Mouse (Mus musculus): ENCODE results near the gene Cd69. TPM values are rescaled to one million over a fixed set of nuclear protein-coding genes. Genes with fewer than 3 reads are reported as not detected.

Cd69 gene
- polyA plus RNA-seq (2016; fragmentation: Nextera tagmentation; extraction: Ambion mirVana): not detected in 2 replicates

GRCm38 (mm10) chr6:129275220-129275619 is at the start of gene Cd69:
Gene Cd69, minus strand, starts transcription at chr6:129275436.
- no peaks in the 10 kb centered on the region for H3K9me3 ChIP-seq (replicated peaks)
- WGBS: 73% methylated on average over 9 of the region's 9 CpGs
- no peaks in the 10 kb centered on the region for H3K4me1 ChIP-seq (replicated peaks)
- no peak within 1 kb of the TSS for H3K9ac ChIP-seq
- no peaks in the 10 kb centered on the region for H3K27me3 ChIP-seq (replicated peaks)
- no peak within 1 kb of the TSS for H3K4me3 ChIP-seq
- no peak within 1 kb of the TSS for H3K4me2 ChIP-seq
- no peaks in the 10 kb centered on the region for H3K36me3 ChIP-seq
- H3K27ac ChIP-seq (ENCODE audit: poor library complexity, severe bottlenecking): no peak within 1 kb of the TSS
- no peak for ATAC-seq (ENCODE audit: insufficient number of reproducible peaks, low FRiP score)

- no peaks in the 10 kb centered on the region for H3K27me3 ChIP-seq (replicated peaks)
- H3K4me1 ChIP-seq (replicated peaks): no peaks in the 10 kb centered on the region
- no peak overlapping the region for H3K4me3 ChIP-seq
- WGBS: 70% methylated on average over 4 of the region's 4 CpGs
- H3K27ac ChIP-seq (ENCODE audit: poor library complexity, severe bottlenecking): no peak overlapping the region
- no peak for ATAC-seq (ENCODE audit: insufficient number of reproducible peaks, low FRiP score)
- H3K36me3 ChIP-seq: no peaks in the 10 kb centered on the region
- no peaks in the 10 kb centered on the region for H3K9me3 ChIP-seq (replicated peaks)
- H3K9ac ChIP-seq: no peak overlapping the region
- no peak overlapping the region for H3K4me2 ChIP-seq
These were observed 44.1 kb upstream of the Cd69 start for GRCm38 (mm10) chr6:129319331-129319730.

- WGBS: 36% methylated on average over 1 of the region's 1 CpGs
- H3K36me3 ChIP-seq: no peaks in the 10 kb centered on the region
- H3K4me2 ChIP-seq: no peak overlapping the region
- no peak overlapping the region for H3K9ac ChIP-seq
- no peaks in the 10 kb centered on the region for H3K27me3 ChIP-seq (replicated peaks)
- no peak overlapping the region for H3K27ac ChIP-seq (ENCODE audit: poor library complexity, severe bottlenecking)
- H3K4me3 ChIP-seq: no peak overlapping the region
- no peaks in the 10 kb centered on the region for H3K9me3 ChIP-seq (replicated peaks)
- H3K4me1 ChIP-seq (replicated peaks): no peaks in the 10 kb centered on the region
- ATAC-seq (ENCODE audit: insufficient number of reproducible peaks, low FRiP score): no peak
These were observed 43.2 kb upstream of the Cd69 start for GRCm38 (mm10) chr6:129318395-129318794.

- Histone ChIP-seq H3K9me3 (replicated peaks) (no peaks in the 10 kb centered on the region), H3K4me2 (no peak overlapping the region), H3K36me3 (no peaks in the 10 kb centered on the region), H3K4me3 (no peak overlapping the region), H3K9ac (no peak overlapping the region), H3K4me1 (replicated peaks) (no peaks in the 10 kb centered on the region), H3K27ac (ENCODE audit: poor library complexity, severe bottlenecking) (no peak overlapping the region), H3K27me3 (replicated peaks) (no peaks in the 10 kb centered on the region)
- 58% methylated on average over 2 of the region's 2 CpGs for WGBS
- ATAC-seq (ENCODE audit: insufficient number of reproducible peaks, low FRiP score): no peak
These were observed 41.2 kb upstream of the Cd69 start for GRCm38 (mm10) chr6:129316463-129316862.

GRCm38 (mm10) chr6:129315698-129316097 is 40.5 kb upstream of the Cd69 start:
- no peaks in the 10 kb centered on the region for H3K36me3 ChIP-seq
- no peaks in the 10 kb centered on the region for H3K27me3 ChIP-seq (replicated peaks)
- H3K9ac ChIP-seq: no peak overlapping the region
- no peak overlapping the region for H3K27ac ChIP-seq (ENCODE audit: poor library complexity, severe bottlenecking)
- WGBS: 71% methylated on average over 1 of the region's 1 CpGs
- no peaks in the 10 kb centered on the region for H3K4me1 ChIP-seq (replicated peaks)
- no peak overlapping the region for H3K4me2 ChIP-seq
- H3K4me3 ChIP-seq: no peak overlapping the region
- H3K9me3 ChIP-seq (replicated peaks): no peaks in the 10 kb centered on the region
- ATAC-seq (ENCODE audit: insufficient number of reproducible peaks, low FRiP score): no peak

GRCm38 (mm10) chr6:129314655-129315168 is 39.5 kb upstream of the Cd69 start:
- Histone ChIP-seq H3K4me1 (replicated peaks) (no peaks in the 10 kb centered on the region), H3K9ac (no peak overlapping the region), H3K9me3 (replicated peaks) (no peaks in the 10 kb centered on the region), H3K4me2 (no peak overlapping the region), H3K27me3 (replicated peaks) (no peaks in the 10 kb centered on the region), H3K4me3 (no peak overlapping the region), H3K27ac (ENCODE audit: poor library complexity, severe bottlenecking) (no peak overlapping the region), H3K36me3 (no peaks in the 10 kb centered on the region)
- WGBS: 76% methylated on average over 3 of the region's 3 CpGs
- no peak for ATAC-seq (ENCODE audit: insufficient number of reproducible peaks, low FRiP score)

GRCm38 (mm10) chr6:129312499-129312898 is 37.3 kb upstream of the Cd69 start:
- 69% methylated on average over 3 of the region's 3 CpGs for WGBS
- no peak for ATAC-seq (ENCODE audit: insufficient number of reproducible peaks, low FRiP score)
- Histone ChIP-seq H3K9me3 (replicated peaks) (no peaks in the 10 kb centered on the region), H3K9ac (no peak overlapping the region), H3K27me3 (replicated peaks) (no peaks in the 10 kb centered on the region), H3K36me3 (no peaks in the 10 kb centered on the region), H3K27ac (ENCODE audit: poor library complexity, severe bottlenecking) (no peak overlapping the region), H3K4me3 (no peak overlapping the region), H3K4me1 (replicated peaks) (no peaks in the 10 kb centered on the region), H3K4me2 (no peak overlapping the region)

- Histone ChIP-seq H3K4me3 (no peak overlapping the region), H3K27me3 (replicated peaks) (no peaks in the 10 kb centered on the region), H3K9me3 (replicated peaks) (0 out of 2 replicates have a peak, but pooled peaks cover 2% of the 10 kb centered on the region), H3K4me2 (no peak overlapping the region), H3K36me3 (no peaks in the 10 kb centered on the region), H3K4me1 (replicated peaks) (no peaks in the 10 kb centered on the region), H3K9ac (no peak overlapping the region), H3K27ac (ENCODE audit: poor library complexity, severe bottlenecking) (no peak overlapping the region)
- WGBS: 53% methylated on average over 1 of the region's 1 CpGs
- no peak for ATAC-seq (ENCODE audit: insufficient number of reproducible peaks, low FRiP score)
These were observed 28.9 kb upstream of the Cd69 start for GRCm38 (mm10) chr6:129304180-129304579.

- H3K27ac ChIP-seq (ENCODE audit: poor library complexity, severe bottlenecking): no peak overlapping the region
- H3K27me3 ChIP-seq (replicated peaks): no peaks in the 10 kb centered on the region
- H3K9me3 ChIP-seq (replicated peaks): no peaks in the 10 kb centered on the region
- H3K4me2 ChIP-seq: no peak overlapping the region
- H3K9ac ChIP-seq: no peak overlapping the region
- H3K4me3 ChIP-seq: no peak overlapping the region
- no peak for ATAC-seq (ENCODE audit: insufficient number of reproducible peaks, low FRiP score)
- H3K36me3 ChIP-seq: no peaks in the 10 kb centered on the region
- H3K4me1 ChIP-seq (replicated peaks): no peaks in the 10 kb centered on the region
These were observed 13.5 kb upstream of the Cd69 start for GRCm38 (mm10) chr6:129288708-129289107.

GRCm38 (mm10) chr6:129284384-129285104 is 9.3 kb upstream of the Cd69 start:
- ATAC-seq (ENCODE audit: insufficient number of reproducible peaks, low FRiP score): no peak
- Histone ChIP-seq H3K4me2 (no peak overlapping the region), H3K9ac (no peak overlapping the region), H3K4me1 (replicated peaks) (no peaks in the 10 kb centered on the region), H3K36me3 (no peaks in the 10 kb centered on the region), H3K27me3 (replicated peaks) (no peaks in the 10 kb centered on the region), H3K9me3 (replicated peaks) (0 out of 2 replicates have a peak, but pooled peaks cover 2% of the 10 kb centered on the region), H3K27ac (ENCODE audit: poor library complexity, severe bottlenecking) (no peak overlapping the region), H3K4me3 (no peak overlapping the region)
- WGBS: 40% methylated on average over 7 of the region's 7 CpGs

- WGBS: 67% methylated on average over 3 of the region's 3 CpGs
These were observed 8.0 kb upstream of the Cd69 start for GRCm38 (mm10) chr6:129283271-129283670.

GRCm38 (mm10) chr6:129276483-129276882 is 1.2 kb upstream of the Cd69 start:
- no peak overlapping the region for H3K4me3 ChIP-seq
- no peak overlapping the region for H3K4me2 ChIP-seq
- no peak overlapping the region for H3K9ac ChIP-seq
- H3K27me3 ChIP-seq (replicated peaks): no peaks in the 10 kb centered on the region
- ATAC-seq (ENCODE audit: insufficient number of reproducible peaks, low FRiP score): no peak
- no peak overlapping the region for H3K27ac ChIP-seq (ENCODE audit: poor library complexity, severe bottlenecking)
- H3K9me3 ChIP-seq (replicated peaks): 0 out of 2 replicates have a peak, but pooled peaks cover 2% of the 10 kb centered on the region
- H3K36me3 ChIP-seq: no peaks in the 10 kb centered on the region
- no peaks in the 10 kb centered on the region for H3K4me1 ChIP-seq (replicated peaks)
- WGBS: 85% methylated on average over 2 of the region's 2 CpGs

More at GRCm38 (mm10) chr6:129283271-129283670, 8.0 kb upstream of the Cd69 start:
- no peak overlapping the region for H3K4me3 ChIP-seq
- H3K4me1 ChIP-seq (replicated peaks): no peaks in the 10 kb centered on the region
- no peak overlapping the region for H3K4me2 ChIP-seq
- H3K27me3 ChIP-seq (replicated peaks): no peaks in the 10 kb centered on the region
- H3K36me3 ChIP-seq: no peaks in the 10 kb centered on the region
- ATAC-seq (ENCODE audit: insufficient number of reproducible peaks, low FRiP score): no peak
- no peak overlapping the region for H3K9ac ChIP-seq
- no peak overlapping the region for H3K27ac ChIP-seq (ENCODE audit: poor library complexity, severe bottlenecking)
- H3K9me3 ChIP-seq (replicated peaks): 0 out of 2 replicates have a peak, but pooled peaks cover 2% of the 10 kb centered on the region
